Mouse (Mus musculus) thymus, adult 2 months (tissue): ENCODE results near the gene Gm2696. TPM values are rescaled to one million over a fixed set of nuclear protein-coding genes. Genes with fewer than 3 reads are reported as not detected.
"Not testable (repeated sequence)": the region's sequence is repeated elsewhere in the genome, so short reads cannot be mapped to it uniquely, and the experiment has no call there.

Source experiments
- DNase-seq: peaks from one replicate; pipeline ENCODE4 v3.0.0; 2021
- H3K27ac ChIP-seq: fragments of 200-500 bp; 2 replicates; pipeline ENCODE4 v1.5.1; 2012; ENCODE audit warnings: low read length, control low read depth; ENCODE audit not compliant: control insufficient read depth, insufficient read depth
- H3K27me3 ChIP-seq: fragments of 200-500 bp; 2 replicates; pipeline ENCODE4 v1.6.1; 2012; ENCODE audit warnings: mild to moderate bottlenecking, low read length, moderate library complexity, mixed read lengths; ENCODE audit not compliant: control insufficient read depth, insufficient read depth
- H3K36me3 ChIP-seq: fragments of 200-500 bp; 2 replicates; pipeline ENCODE4 v1.6.1; 2012; ENCODE audit warnings: mild to moderate bottlenecking, low read length, moderate library complexity; ENCODE audit not compliant: control insufficient read depth, insufficient read depth
- H3K4me1 ChIP-seq: fragments of 200-500 bp; replicated peaks from 2 replicates; pipeline ENCODE4 v1.6.1; 2012; ENCODE audit warnings: low read length; ENCODE audit not compliant: control insufficient read depth, insufficient read depth
- H3K4me3 ChIP-seq: fragments of 200-500 bp; 2 replicates; pipeline ENCODE4 v1.5.1; 2012; ENCODE audit warnings: mild to moderate bottlenecking, low read length, control low read depth, moderate library complexity; ENCODE audit not compliant: control insufficient read depth, insufficient read depth
- CTCF ChIP-seq: fragments of 200-500 bp; IDR thresholded peaks from 2 replicates; pipeline ENCODE4 v1.5.1; 2012; ENCODE audit warnings: mild to moderate bottlenecking, control low read depth, low read length, moderate library complexity, borderline replicate concordance; ENCODE audit not compliant: control insufficient read depth, poor library complexity, insufficient read depth; ENCODE audit errors: extremely low read depth
- POLR2A ChIP-seq: fragments of 200-500 bp; IDR thresholded peaks from 2 replicates; pipeline ENCODE4 v1.6.1; 2012; ENCODE audit warnings: mild to moderate bottlenecking, low read length, control low read depth, moderate library complexity; ENCODE audit not compliant: control insufficient read depth, poor library complexity, insufficient read depth; ENCODE audit errors: extremely low read depth
- WGBS: fragments of 180-500 bp; shearing (Covaris S2); methylation state at CpG from one replicate; pipeline ENCODE4 v1.1.7; 2018; 5-methylcytosine and 5-hydroxymethylcytosine counted together
- polyA plus RNA-seq: library from polyadenylated mRNA; depleted of rRNA; stranded (reverse); fragments of >200 nt; gene quantifications from 2 replicates; pipeline ENCODE4 v1.2.3, GENCODE M21; 2012

Gene Gm2696
- polyA plus RNA-seq, 1 experiment = not detected

DNA sequence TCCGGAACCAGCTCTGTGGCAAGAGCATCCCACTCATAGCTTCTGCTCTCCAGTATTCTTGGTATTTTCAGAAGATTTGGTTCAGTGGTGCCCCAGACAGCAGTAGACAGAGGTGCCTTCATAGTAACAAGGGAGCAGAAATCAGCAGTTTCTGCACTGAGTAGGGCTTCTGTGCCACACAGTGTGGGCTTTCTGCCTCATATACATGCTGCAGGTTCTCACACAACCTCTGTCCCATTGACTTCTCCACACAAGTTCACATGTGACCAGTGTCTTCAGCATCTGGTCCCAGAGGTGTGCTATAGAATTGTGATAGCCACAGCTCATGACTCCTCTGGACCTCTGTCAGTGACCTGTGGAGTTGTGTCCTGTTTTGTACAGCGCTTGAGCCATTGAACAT, 25.9 kb upstream of the Gm2696 start:
- Histone ChIP-seq H3K4me3 (no peak overlapping the region), H3K4me1 (no peaks in the 10 kb centered on the region), H3K36me3 (no peaks in the 10 kb centered on the region), H3K27ac (no peak overlapping the region), H3K27me3 (no peaks in the 10 kb centered on the region)
- TF ChIP-seq POLR2A = no peak
- TF ChIP-seq CTCF = no peak
- 85% methylated on average over 2 of the region's 2 CpGs for whole genome bisulfite sequencing
- DNase-seq = no peak

DNA sequence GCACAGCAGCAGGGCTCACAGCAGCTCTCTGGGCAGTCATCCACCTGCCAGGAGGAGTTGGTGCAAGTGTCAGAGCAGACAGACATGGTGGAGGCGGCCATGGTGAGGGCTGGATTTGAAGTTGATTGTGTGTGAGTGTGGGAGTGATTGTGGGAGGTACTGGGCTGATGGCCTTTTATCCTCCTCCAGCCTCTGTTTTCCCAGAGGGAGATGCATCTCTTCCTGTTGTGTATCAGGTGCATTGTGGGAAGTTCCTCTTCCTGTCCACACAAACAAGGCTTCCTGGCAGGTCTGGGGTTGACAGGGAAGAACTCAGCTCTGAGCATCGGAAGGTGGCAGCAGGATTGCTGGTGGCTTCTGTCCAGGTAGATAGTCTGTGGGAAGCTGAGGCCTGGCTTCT, 19.5 kb upstream of the Gm2696 start, which contains the start of gene Gm9639:
Gene Gm9639 (minus strand): TSS at position 101 of the 400 bp plus-strand sequence.
- no peaks in the 10 kb centered on the region for H3K27me3 ChIP-seq
- H3K36me3 ChIP-seq = no peaks in the 10 kb centered on the region
- DNase-seq = no peak
- no peak within 1 kb of the TSS for H3K4me3 ChIP-seq
- no peaks in the 10 kb centered on the region for H3K4me1 ChIP-seq
- H3K27ac ChIP-seq = no peak within 1 kb of the TSS
- TF ChIP-seq CTCF = no peak
- no peak for TF ChIP-seq POLR2A
- WGBS = 56% methylated on average over 2 of the region's 2 CpGs

DNA sequence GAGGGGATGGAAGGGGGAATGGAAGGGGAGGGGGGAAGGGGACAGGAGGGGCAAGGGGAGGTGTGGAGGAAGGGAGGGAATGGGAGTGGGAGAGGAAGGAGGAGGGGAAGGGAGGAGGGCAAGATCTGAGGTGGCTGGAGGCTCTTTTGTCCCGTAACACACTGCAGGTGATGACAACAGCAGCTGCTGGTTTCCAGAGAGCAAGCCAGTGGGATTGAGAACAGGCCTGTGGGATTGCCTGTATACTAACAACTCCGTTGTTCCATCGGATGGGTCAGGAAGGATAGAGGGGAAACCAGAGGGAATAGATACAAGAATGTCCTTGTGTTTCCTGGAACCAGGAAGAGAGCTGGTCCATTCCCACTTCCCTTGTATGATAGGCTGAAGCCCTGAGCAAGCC, 16.8 kb upstream of the Gm2696 start:
- 58% methylated on average over 3 of the region's 3 CpGs for WGBS
- H3K4me1 ChIP-seq = no peaks in the 10 kb centered on the region

DNA sequence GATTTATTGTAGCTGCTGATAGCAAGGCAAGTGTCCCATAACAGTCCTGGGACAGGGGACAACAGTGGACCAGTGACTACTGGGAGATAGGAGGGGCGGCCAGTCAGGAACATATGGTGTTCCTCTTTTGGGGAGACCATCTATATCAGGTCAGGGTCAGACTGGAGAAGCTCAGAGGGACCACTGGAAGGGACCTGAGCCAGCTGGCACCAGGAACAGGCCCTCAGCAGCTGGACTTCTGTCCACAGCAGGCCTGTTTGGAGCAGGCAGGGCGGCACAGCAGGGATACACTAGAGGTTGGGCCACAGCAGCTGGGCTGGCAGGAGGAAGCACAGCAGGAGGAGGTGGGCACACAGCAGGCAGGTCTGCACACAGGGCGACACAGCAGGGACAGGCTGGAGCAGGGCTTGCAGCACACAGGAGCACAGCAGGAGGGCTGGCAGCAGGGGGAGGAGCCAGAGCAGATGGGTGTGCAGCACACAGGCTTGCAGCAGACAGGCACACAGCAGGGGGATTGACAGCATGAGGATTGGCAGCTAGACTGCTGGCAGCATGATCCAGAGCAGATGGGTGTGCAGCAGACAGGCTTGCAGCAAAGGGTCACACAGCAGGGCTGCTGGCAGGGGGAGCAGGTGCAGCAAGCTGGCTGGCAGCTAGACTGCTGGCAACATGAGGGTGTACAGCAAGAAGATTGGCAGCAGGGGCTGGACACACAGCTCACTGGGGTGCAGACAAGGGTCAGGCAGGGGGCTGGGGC, 16.1 kb upstream of the Gm2696 start:
- not testable (repeated sequence) for H3K27ac ChIP-seq, DNase-seq
- 54% methylated on average over 3 of the region's 3 CpGs for WGBS

More for the DNA sequence above, 16.8 kb upstream of the Gm2696 start:
- no peak for TF ChIP-seq CTCF
- no peak for TF ChIP-seq POLR2A
- Histone ChIP-seq H3K36me3 (no peaks in the 10 kb centered on the region), H3K27me3 (no peaks in the 10 kb centered on the region), H3K4me3 (no peak overlapping the region), H3K27ac (no peak overlapping the region)
- no peak for DNase-seq

DNA sequence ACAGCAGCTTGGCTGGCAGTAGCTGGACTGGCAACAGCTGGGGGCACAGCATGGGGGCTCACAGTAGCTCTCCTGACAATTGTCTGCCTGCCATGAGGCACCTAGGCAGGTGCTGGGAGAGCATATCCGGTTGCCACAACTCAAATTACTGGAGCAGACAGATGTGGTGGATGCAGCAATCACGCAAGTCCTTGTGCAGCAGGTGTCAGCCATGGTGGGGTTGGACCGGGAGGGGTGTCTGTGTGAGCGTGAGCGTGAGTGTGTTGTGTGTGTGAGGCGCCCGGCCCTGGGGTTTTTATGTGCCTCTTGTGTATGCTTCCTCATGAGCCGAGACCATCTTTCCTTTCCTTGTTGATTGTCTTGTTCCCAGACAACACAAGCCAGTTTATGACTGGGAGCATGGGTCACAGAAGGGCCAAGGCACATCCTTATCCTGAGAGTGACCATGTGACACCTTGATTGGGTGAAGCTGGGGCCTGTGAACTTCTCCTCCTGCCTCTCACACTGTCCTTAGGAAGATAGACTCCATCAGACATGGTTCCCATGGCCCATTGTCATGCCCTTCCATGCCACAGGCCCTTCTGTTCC, 15.5 kb upstream of the Gm2696 start, which contains the start of gene Gm19668:
Gene Gm19668 (minus strand): TSS at position 213 of the 588 bp plus-strand sequence.
- 85% methylated on average over 8 of the region's 8 CpGs for WGBS
- no peak for TF ChIP-seq CTCF
- TF ChIP-seq POLR2A = no peak

More for the DNA sequence above, 16.1 kb upstream of the Gm2696 start:
- not testable (repeated sequence) for H3K36me3 ChIP-seq, H3K27me3 ChIP-seq, H3K4me1 ChIP-seq, H3K4me3 ChIP-seq

DNA sequence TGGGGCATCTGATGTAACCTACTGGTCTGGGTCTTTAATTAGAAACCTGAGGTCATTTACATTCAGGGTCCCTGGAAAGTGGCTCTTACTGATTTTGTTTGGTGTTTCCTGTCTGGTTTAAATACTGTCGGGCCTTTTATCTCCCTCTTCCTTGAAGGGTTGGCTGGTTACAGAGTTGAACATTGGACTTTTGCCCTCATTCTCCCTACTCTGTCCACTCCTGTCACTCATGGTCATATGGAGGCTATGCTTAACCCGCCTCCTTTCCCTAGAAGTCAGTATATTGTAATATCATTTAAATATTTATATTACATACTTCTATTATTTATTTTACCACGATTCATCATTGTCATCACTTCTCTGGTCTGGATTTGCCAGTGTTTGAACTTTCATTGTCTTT, 10.4 kb upstream of the Gm2696 start:
- H3K4me3 ChIP-seq = no peak overlapping the region
- H3K4me1 ChIP-seq = no peaks in the 10 kb centered on the region
- H3K27me3 ChIP-seq = no peaks in the 10 kb centered on the region
- 74% methylated on average over 3 of the region's 3 CpGs for WGBS
- TF ChIP-seq POLR2A (no peak), CTCF (no peak)
- H3K27ac ChIP-seq = no peak overlapping the region
- DNase-seq = no peak
- no peaks in the 10 kb centered on the region for H3K36me3 ChIP-seq

More for the DNA sequence above, 15.5 kb upstream of the Gm2696 start, which contains the start of gene Gm19668:
- no peak within 1 kb of the TSS for H3K4me3 ChIP-seq
- no peaks in the 10 kb centered on the region for H3K27me3 ChIP-seq
- H3K36me3 ChIP-seq = no peaks in the 10 kb centered on the region
- no peak for DNase-seq
- H3K4me1 ChIP-seq = no peaks in the 10 kb centered on the region
- H3K27ac ChIP-seq = no peak within 1 kb of the TSS

DNA sequence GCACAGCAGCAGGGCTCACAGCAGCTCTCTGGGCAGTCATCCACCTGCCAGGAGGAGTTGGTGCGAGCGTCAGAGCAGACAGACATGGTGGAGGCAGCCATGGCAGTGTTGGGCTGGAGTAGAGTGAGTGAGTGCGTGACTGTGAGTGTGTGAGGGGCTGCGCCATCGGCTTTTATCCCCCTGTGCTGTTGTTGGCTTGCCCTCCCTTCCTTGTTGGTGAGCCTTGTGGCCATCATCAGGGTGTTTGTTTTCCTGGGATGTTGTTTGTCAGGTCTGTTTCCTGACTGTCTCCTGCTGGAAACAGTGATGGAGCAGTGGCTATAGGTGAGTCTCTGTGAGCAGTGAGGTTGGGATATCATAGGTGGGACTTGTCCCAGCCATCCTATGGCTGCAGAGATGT, 2.7 kb upstream of the Gm2696 start, which contains the start of gene Gm9507:
Gene Gm9507 (minus strand): TSS at position 101 of the 400 bp plus-strand sequence.
- H3K36me3 ChIP-seq = no peaks in the 10 kb centered on the region
- 68% methylated on average over 5 of the region's 5 CpGs for WGBS
- no peak for DNase-seq
- H3K27ac ChIP-seq = no peak within 1 kb of the TSS
- no peaks in the 10 kb centered on the region for H3K27me3 ChIP-seq
- TF ChIP-seq POLR2A = no peak
- TF ChIP-seq CTCF = no peak
- no peaks in the 10 kb centered on the region for H3K4me1 ChIP-seq
- no peak within 1 kb of the TSS for H3K4me3 ChIP-seq
